Mouse (Mus musculus) lung, embryonic 16.5 days (tissue): Measurements from ENCODE around the gene Ipcef1. TPM values are rescaled to one million over a fixed set of nuclear protein-coding genes. Genes with fewer than 3 reads are reported as not detected.
A peak's percentile ranks its signal among the peaks of the same experiment; 100 is the strongest.

ENCODE experiments used
- ATAC-seq: fragments of 200-750 bp; cut with Nextera tagmentation; 2 replicates; pipeline ENCODE4 v1.8.0; 2017; ENCODE audit warnings: low read depth, mild to moderate bottlenecking, moderate library complexity
- H3K27ac ChIP-seq: fragments of 300-500 bp; sonication (generic); 2 replicates; pipeline ENCODE4 v1.5.1; 2014; ENCODE audit warnings: mild to moderate bottlenecking, control low read depth, low read length
- H3K27me3 ChIP-seq: fragments of 300-500 bp; sonication (generic); 2 replicates; pipeline ENCODE4 v1.6.1; 2014; ENCODE audit warnings: low read depth, low read length, mixed read lengths; ENCODE audit not compliant: control insufficient read depth, insufficient read depth
- H3K36me3 ChIP-seq: fragments of 300-500 bp; sonication (generic); 2 replicates; pipeline ENCODE4 v1.6.1; 2014; ENCODE audit warnings: low read length; ENCODE audit not compliant: control insufficient read depth, insufficient read depth
- H3K4me1 ChIP-seq: fragments of 300-500 bp; sonication (generic); replicated peaks from 2 replicates; pipeline ENCODE4 v1.6.1; 2014; ENCODE audit warnings: low read length, mixed read lengths; ENCODE audit not compliant: control insufficient read depth, insufficient read depth
- H3K4me2 ChIP-seq: fragments of 300-500 bp; sonication (generic); 2 replicates; pipeline ENCODE4 v1.6.1; 2014; ENCODE audit warnings: low read depth, low read length, control low read depth
- H3K4me3 ChIP-seq: fragments of 300-500 bp; sonication (generic); 2 replicates; pipeline ENCODE4 v1.5.1; 2014; ENCODE audit warnings: mild to moderate bottlenecking, low read length, control low read depth
- H3K9ac ChIP-seq: fragments of 300-500 bp; sonication (generic); 2 replicates; pipeline ENCODE4 v1.6.1; 2014; ENCODE audit warnings: low read length, control low read depth
- H3K9me3 ChIP-seq: fragments of 300-500 bp; sonication (generic); 2 replicates; pipeline ENCODE4 v1.6.1; 2016; ENCODE audit warnings: low read length; ENCODE audit not compliant: control insufficient read depth
- WGBS: fragments of 180-500 bp; shearing (Covaris S2); extraction: QIAGEN DNeasy Blood & Tissue Kit; methylation state at CpG from one replicate; pipeline ENCODE4 v1.1.7; 2014; 5-methylcytosine and 5-hydroxymethylcytosine counted together
- polyA plus RNA-seq: library from polyadenylated mRNA; unstranded; fragments of >200 nt; fragmentation: Nextera tagmentation; extraction: Ambion mirVana; gene quantifications from 2 replicates; pipeline ENCODE4 v1.2.1, GENCODE M21; 2015

The Ipcef1 gene
- polyA plus RNA-seq, 1 experiment from 2014 or later: 0.24 TPM

GRCm38 (mm10) chr10:6927600-6928223 is 124.6 kb downstream of the Ipcef1 start:
- WGBS: 73% methylated on average over 4 of the region's 4 CpGs
- Histone ChIP-seq H3K36me3 (no peaks in the 10 kb centered on the region), H3K4me3 (no peak overlapping the region), H3K9ac (no peak overlapping the region), H3K4me1 (no peaks in the 10 kb centered on the region), H3K27me3 (no peaks in the 10 kb centered on the region), H3K27ac (no peak overlapping the region), H3K9me3 (no peaks in the 10 kb centered on the region), H3K4me2 (no peak overlapping the region)
- no peak for ATAC-seq

- Histone ChIP-seq H3K36me3 (no peaks in the 10 kb centered on the region), H3K4me3 (no peak overlapping the region), H3K4me2 (no peak overlapping the region), H3K9me3 (no peaks in the 10 kb centered on the region), H3K27ac (no peak overlapping the region), H3K4me1 (no peaks in the 10 kb centered on the region), H3K9ac (no peak overlapping the region), H3K27me3 (no peaks in the 10 kb centered on the region)
- 68% methylated on average over 2 of the region's 2 CpGs for WGBS
- no peak for ATAC-seq
Measured at GRCm38 (mm10) chr10:6926724-6927123, 125.6 kb downstream of the Ipcef1 start.

- no peak overlapping the region for H3K4me3 ChIP-seq
- H3K27me3 ChIP-seq: no peaks in the 10 kb centered on the region
- no peak overlapping the region for H3K4me2 ChIP-seq
- WGBS: 22% methylated on average over 6 of the region's 6 CpGs
- no peaks in the 10 kb centered on the region for H3K36me3 ChIP-seq
- H3K9me3 ChIP-seq: no peaks in the 10 kb centered on the region
- peak; percentile 91 for ATAC-seq
- H3K4me1 ChIP-seq: peaks cover 5% of the 10 kb centered on the region; the same call in 1 of the 2 replicates
- H3K27ac ChIP-seq: no peak overlapping the region
- H3K9ac ChIP-seq: no peak overlapping the region
Measured at GRCm38 (mm10) chr10:6916545-6917257, 135.6 kb downstream of the Ipcef1 start.

- H3K4me1 ChIP-seq: peaks cover 5% of the 10 kb centered on the region; the same call in 1 of the 2 replicates
- H3K4me3 ChIP-seq: no peak overlapping the region
- no peak for ATAC-seq
- H3K27me3 ChIP-seq: no peaks in the 10 kb centered on the region
- no peak overlapping the region for H3K9ac ChIP-seq
- no peaks in the 10 kb centered on the region for H3K36me3 ChIP-seq
- H3K4me2 ChIP-seq: no peak overlapping the region
- H3K9me3 ChIP-seq: no peaks in the 10 kb centered on the region
- no peak overlapping the region for H3K27ac ChIP-seq
- WGBS: 46% methylated on average over 1 of the region's 1 CpGs
Measured at GRCm38 (mm10) chr10:6915991-6916390, 136.3 kb downstream of the Ipcef1 start.

GRCm38 (mm10) chr10:6909763-6910162 is 142.5 kb downstream of the Ipcef1 start:
- Histone ChIP-seq H3K4me1 (no peaks in the 10 kb centered on the region), H3K9ac (no peak overlapping the region), H3K27me3 (no peaks in the 10 kb centered on the region), H3K36me3 (no peaks in the 10 kb centered on the region), H3K4me2 (no peak overlapping the region), H3K9me3 (no peaks in the 10 kb centered on the region), H3K4me3 (no peak overlapping the region), H3K27ac (no peak overlapping the region)
- no peak for ATAC-seq
- WGBS: 53% methylated on average over 2 of the region's 2 CpGs

GRCm38 (mm10) chr10:6901819-6902393 is 150.4 kb downstream of the Ipcef1 start:
- no peaks in the 10 kb centered on the region for H3K36me3 ChIP-seq
- no peak overlapping the region for H3K4me3 ChIP-seq
- H3K9me3 ChIP-seq: no peaks in the 10 kb centered on the region
- no peak overlapping the region for H3K4me2 ChIP-seq
- no peaks in the 10 kb centered on the region for H3K4me1 ChIP-seq
- ATAC-seq: no peak
- no peak overlapping the region for H3K27ac ChIP-seq
- WGBS: 83% methylated on average over 3 of the region's 3 CpGs
- no peaks in the 10 kb centered on the region for H3K27me3 ChIP-seq
- H3K9ac ChIP-seq: no peak overlapping the region

GRCm38 (mm10) chr10:6900126-6900525 is 152.2 kb downstream of the Ipcef1 start:
- no peaks in the 10 kb centered on the region for H3K9me3 ChIP-seq
- no peaks in the 10 kb centered on the region for H3K36me3 ChIP-seq
- no peak overlapping the region for H3K4me3 ChIP-seq
- H3K4me2 ChIP-seq: no peak overlapping the region
- no peaks in the 10 kb centered on the region for H3K27me3 ChIP-seq
- no peak overlapping the region for H3K27ac ChIP-seq
- WGBS: 87% methylated on average over 4 of the region's 4 CpGs
- no peak overlapping the region for H3K9ac ChIP-seq
- no peaks in the 10 kb centered on the region for H3K4me1 ChIP-seq
- ATAC-seq: no peak

- H3K4me1 ChIP-seq: no peaks in the 10 kb centered on the region
- H3K9me3 ChIP-seq: no peaks in the 10 kb centered on the region
- H3K9ac ChIP-seq: no peak overlapping the region
- ATAC-seq: peak; percentile 80
- no peak overlapping the region; the same call in 1 of the 2 replicates for H3K27ac ChIP-seq
- no peak overlapping the region for H3K4me2 ChIP-seq
- no peaks in the 10 kb centered on the region for H3K27me3 ChIP-seq
- 52% methylated on average over 3 of the region's 3 CpGs for WGBS
- H3K4me3 ChIP-seq: no peak overlapping the region
- H3K36me3 ChIP-seq: no peaks in the 10 kb centered on the region
Measured at GRCm38 (mm10) chr10:6896659-6897303, 155.5 kb downstream of the Ipcef1 start.

- H3K9me3 ChIP-seq: no peaks in the 10 kb centered on the region
Measured at GRCm38 (mm10) chr10:6895796-6896195, 156.5 kb downstream of the Ipcef1 start.

More at GRCm38 (mm10) chr10:6895796-6896195, 156.5 kb downstream of the Ipcef1 start:
- no peak for ATAC-seq
- Histone ChIP-seq H3K27ac (no peak overlapping the region), H3K9ac (no peak overlapping the region), H3K4me2 (no peak overlapping the region), H3K4me1 (no peaks in the 10 kb centered on the region), H3K27me3 (no peaks in the 10 kb centered on the region), H3K4me3 (no peak overlapping the region), H3K36me3 (no peaks in the 10 kb centered on the region)
- 43% methylated on average over 3 of the region's 3 CpGs for WGBS
